Mouse (Mus musculus): ENCODE data around the gene Tjp1. TPM values are rescaled to one million over a fixed set of nuclear protein-coding genes. Genes with fewer than 3 reads are reported as not detected.

The Tjp1 gene
- polyA plus RNA-seq, 1 experiment from 2014 or later, result 26.8 TPM

DNA sequence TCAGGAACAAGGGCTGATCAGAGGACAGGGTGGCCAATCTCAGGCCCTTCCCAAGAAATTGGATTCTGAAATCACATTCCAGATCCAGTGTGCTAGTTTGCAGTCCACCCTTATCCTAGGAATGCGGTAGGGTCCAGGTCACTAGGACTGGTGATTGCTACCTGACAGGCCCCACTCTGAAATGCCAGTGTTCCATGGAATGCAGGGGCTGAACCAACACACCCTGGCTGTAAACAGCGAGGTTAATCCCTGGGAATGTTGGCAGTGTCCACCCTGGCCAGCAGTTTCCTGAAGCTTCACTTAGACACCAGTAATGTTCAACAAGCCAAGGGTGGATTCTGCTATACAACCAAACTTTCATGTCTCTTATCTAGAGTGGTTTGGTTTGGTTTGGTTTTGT, 45.4 kb downstream of the Tjp1 start:
- H3K27me3 ChIP-seq, result no peaks in the 10 kb centered on the region
- ATAC-seq (ENCODE audit: low FRiP score, low read depth), result no peak
- no peaks in the 10 kb centered on the region for H3K9me3 ChIP-seq
- no peaks in the 10 kb centered on the region for H3K4me1 ChIP-seq (replicated peaks)
- no peak overlapping the region for H3K27ac ChIP-seq (replicated peaks)
- H3K4me3 ChIP-seq, result no peak overlapping the region
- no peaks in the 10 kb centered on the region for H3K36me3 ChIP-seq
- H3K9ac ChIP-seq, result no peak overlapping the region
- WGBS, result 86% methylated on average over 2 of the region's 2 CpGs
- H3K4me2 ChIP-seq, result no peak overlapping the region

DNA sequence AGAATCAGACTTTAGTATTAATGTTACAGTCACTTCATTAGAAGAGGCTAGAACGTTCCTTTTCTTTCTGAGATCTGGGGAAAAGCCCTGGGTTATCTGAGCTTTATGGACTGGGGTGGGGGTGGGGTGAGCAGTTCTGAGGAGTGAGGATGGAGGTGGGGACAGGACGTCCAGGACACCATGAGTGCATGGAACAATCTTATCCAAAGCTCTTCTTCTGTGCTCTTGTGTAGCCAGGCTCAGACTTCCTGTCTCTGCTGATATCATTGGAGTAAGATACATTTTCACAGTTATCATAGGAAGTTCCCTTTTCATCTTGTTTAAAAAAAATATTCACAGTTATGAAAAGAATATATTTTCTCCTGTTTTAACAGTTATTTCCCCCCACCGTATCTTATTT, 55.5 kb downstream of the Tjp1 start:
- peaks cover 6% of the 10 kb centered on the region for H3K4me1 ChIP-seq (replicated peaks)
- no peak for ATAC-seq (ENCODE audit: low FRiP score, low read depth)
- no peak overlapping the region for H3K4me2 ChIP-seq
- H3K9me3 ChIP-seq, result no peaks in the 10 kb centered on the region
- H3K27me3 ChIP-seq, result no peaks in the 10 kb centered on the region
- no peaks in the 10 kb centered on the region for H3K36me3 ChIP-seq
- H3K9ac ChIP-seq, result no peak overlapping the region
- H3K27ac ChIP-seq (replicated peaks), result no peak overlapping the region
- WGBS, result 84% methylated on average over 3 of the region's 3 CpGs
- no peak overlapping the region for H3K4me3 ChIP-seq

DNA sequence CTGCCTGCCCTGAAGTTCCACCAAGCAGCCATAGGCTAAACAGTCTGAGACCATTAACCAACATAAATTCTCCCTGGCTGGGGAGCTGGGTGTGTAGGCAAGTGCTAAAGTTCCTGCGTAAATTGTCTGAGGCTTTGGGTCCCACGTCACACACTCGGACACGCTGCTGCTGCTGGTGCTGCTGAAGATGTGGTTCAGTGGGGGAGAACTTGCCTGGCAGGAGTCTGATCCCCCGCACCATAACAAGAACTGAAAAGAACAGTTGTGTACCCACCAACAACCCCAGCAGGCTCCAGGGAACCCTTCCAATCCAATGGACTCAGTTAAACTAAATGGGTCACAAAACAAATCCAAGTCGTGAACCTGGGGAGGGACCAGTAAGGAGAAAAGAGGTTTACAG, 56.2 kb downstream of the Tjp1 start:
- Histone ChIP-seq H3K36me3 (no peaks in the 10 kb centered on the region), H3K4me3 (no peak overlapping the region), H3K27ac (replicated peaks) (no peak overlapping the region), H3K27me3 (no peaks in the 10 kb centered on the region), H3K4me1 (replicated peaks) (peaks cover 6% of the 10 kb centered on the region), H3K9me3 (no peaks in the 10 kb centered on the region), H3K4me2 (no peak overlapping the region), H3K9ac (no peak overlapping the region)
- WGBS, result 83% methylated on average over 6 of the region's 6 CpGs
- no peak for ATAC-seq (ENCODE audit: low FRiP score, low read depth)

DNA sequence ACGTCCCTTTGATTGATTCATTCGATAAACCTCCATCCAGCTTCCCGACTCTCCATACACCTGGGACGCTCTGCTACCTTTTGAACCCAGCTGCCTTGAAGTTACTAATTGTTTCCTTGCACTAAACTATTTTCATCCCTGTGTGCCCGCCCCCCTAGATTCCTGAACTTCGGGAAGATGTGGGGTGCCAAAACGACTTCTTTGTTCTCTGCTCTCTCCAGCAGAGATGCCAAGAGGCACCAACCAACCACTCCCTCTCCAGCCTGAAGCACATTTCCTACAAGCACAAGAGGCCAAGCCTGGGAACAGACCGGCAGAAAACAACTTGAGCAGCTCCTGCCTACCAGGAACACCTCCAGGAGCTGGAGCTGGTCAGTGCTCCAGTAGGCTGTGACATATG, 57.4 kb downstream of the Tjp1 start:
- no peak overlapping the region for H3K4me2 ChIP-seq
- H3K4me1 ChIP-seq (replicated peaks), result peaks cover 6% of the 10 kb centered on the region
- H3K36me3 ChIP-seq, result no peaks in the 10 kb centered on the region
- no peaks in the 10 kb centered on the region for H3K9me3 ChIP-seq
- H3K27ac ChIP-seq (replicated peaks), result no peak overlapping the region
- no peak overlapping the region for H3K4me3 ChIP-seq
- H3K27me3 ChIP-seq, result no peaks in the 10 kb centered on the region
- ATAC-seq (ENCODE audit: low FRiP score, low read depth), result no peak
- 36% methylated on average over 8 of the region's 8 CpGs for WGBS
- H3K9ac ChIP-seq, result no peak overlapping the region

DNA sequence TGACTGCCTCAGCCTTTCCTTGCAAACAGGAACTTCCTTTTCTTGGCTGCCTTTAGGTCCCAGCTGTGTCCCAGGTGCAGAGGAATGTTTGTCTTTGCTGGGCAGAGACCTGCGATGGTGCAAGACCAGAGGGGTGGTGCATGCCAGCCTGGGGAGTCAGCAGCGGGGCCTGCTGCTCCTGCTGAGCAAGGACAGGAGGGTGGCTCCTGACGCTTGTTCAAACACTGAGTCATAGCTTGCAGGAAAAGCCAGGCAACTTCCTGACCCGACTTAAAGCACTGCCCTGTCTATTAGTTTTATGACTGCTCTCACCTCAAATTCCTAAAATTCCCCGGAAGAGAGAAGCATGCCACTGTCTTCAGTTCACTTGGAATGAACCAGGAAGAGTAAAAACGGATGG, 57.9 kb downstream of the Tjp1 start:
- Histone ChIP-seq H3K4me3 (no peak overlapping the region), H3K27me3 (no peaks in the 10 kb centered on the region), H3K27ac (replicated peaks) (no peak overlapping the region), H3K9me3 (no peaks in the 10 kb centered on the region), H3K4me1 (replicated peaks) (peaks cover 6% of the 10 kb centered on the region), H3K4me2 (no peak overlapping the region), H3K9ac (no peak overlapping the region), H3K36me3 (no peaks in the 10 kb centered on the region)
- WGBS, result 34% methylated on average over 6 of the region's 6 CpGs
- ATAC-seq (ENCODE audit: low FRiP score, low read depth), result no peak

DNA sequence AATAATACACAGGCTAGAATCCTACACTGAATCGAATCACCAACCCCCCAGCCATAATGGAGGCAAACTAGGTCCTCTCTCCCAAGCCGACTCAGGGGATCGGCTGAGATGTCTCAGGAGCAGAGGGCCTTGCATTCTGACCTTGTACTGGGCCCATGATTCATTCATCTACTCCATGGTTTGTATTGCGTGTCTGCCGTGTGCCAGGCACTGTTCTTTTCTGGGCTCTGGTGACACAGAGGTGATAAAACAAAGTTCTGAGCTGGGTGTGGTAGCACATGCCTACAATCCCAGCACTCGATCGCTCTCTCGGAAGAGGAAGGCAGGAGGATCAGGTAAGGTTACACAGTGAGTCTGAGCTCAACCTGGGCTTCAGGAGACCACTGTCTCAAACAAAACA, 59.4 kb downstream of the Tjp1 start:
- H3K9me3 ChIP-seq, result no peaks in the 10 kb centered on the region
- no peak overlapping the region for H3K27ac ChIP-seq (replicated peaks)
- ATAC-seq (ENCODE audit: low FRiP score, low read depth), result no peak
- no peak overlapping the region for H3K9ac ChIP-seq
- no peaks in the 10 kb centered on the region for H3K36me3 ChIP-seq
- H3K27me3 ChIP-seq, result no peaks in the 10 kb centered on the region
- H3K4me2 ChIP-seq, result no peak overlapping the region
- no peak overlapping the region for H3K4me3 ChIP-seq
- 85% methylated on average over 8 of the region's 8 CpGs for whole genome bisulfite sequencing
- H3K4me1 ChIP-seq (replicated peaks), result peaks cover 8% of the 10 kb centered on the region

DNA sequence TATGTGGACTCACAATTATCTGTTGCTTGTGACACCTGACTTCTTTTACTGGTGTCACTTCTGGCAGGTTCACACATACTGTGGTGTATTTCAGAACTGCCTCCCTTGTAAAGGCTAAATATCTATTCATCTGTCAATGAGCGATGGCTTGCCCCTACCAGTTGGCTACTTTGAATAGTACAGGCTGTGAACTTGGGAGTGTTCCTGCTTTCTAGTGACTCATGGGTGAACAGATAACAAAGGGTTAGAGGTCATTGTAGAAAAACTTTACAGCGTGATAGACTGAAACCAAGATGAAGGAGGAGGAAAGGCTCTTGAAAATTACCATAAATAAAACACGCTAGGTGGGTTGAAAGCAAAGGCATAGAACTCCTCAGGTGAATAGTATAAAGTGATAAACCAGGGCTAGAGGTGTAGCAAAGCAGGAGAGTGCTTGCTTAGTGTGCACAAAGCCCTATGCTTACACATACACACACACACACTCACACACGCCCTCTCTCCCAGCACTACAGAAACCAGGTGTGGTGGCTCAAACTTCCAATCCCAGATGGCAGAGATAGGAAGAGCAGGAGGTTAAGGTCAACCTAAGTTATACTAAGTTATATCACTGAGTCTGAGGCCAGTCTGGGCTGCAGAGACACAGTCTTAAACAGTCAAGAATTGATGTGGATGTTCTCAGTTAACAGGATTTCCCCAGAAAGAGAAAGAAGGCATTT, 60.1 kb downstream of the Tjp1 start:
- 92% methylated on average over 4 of the region's 4 CpGs for WGBS
- H3K4me3 ChIP-seq, result no peak overlapping the region
- no peak overlapping the region for H3K9ac ChIP-seq
- no peak overlapping the region for H3K27ac ChIP-seq (replicated peaks)
- peaks cover 8% of the 10 kb centered on the region for H3K4me1 ChIP-seq (replicated peaks)
- H3K4me2 ChIP-seq, result no peak overlapping the region
- ATAC-seq (ENCODE audit: low FRiP score, low read depth), result no peak
- H3K27me3 ChIP-seq, result no peaks in the 10 kb centered on the region
- no peaks in the 10 kb centered on the region for H3K36me3 ChIP-seq
- no peaks in the 10 kb centered on the region for H3K9me3 ChIP-seq

DNA sequence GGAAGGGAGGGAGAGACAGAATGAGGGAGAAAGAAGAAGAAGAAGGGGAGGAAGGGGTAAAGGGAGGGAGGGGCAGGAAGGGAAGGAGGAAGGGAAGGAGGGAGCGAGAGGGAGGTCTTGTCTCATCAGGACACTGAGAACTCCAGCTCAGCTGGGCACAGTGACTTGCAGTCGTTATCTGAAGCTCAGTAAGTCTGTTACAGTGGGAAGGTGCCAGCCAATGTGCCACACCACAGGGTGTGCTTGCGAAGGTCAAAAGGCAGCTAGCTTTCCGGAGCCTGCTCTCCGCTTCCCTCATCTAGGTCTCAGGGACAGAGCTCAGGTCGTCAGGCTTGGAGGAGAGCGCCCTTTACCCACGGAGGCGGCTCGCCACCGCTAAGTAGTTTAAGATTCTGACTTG, 61.4 kb downstream of the Tjp1 start:
- 46% methylated on average over 11 of the region's 11 CpGs for WGBS
- H3K27ac ChIP-seq (replicated peaks), result no peak overlapping the region
- no peak overlapping the region for H3K9ac ChIP-seq
- H3K4me2 ChIP-seq, result no peak overlapping the region
- no peak overlapping the region for H3K4me3 ChIP-seq
- no peak for ATAC-seq (ENCODE audit: low FRiP score, low read depth)
- no peaks in the 10 kb centered on the region for H3K9me3 ChIP-seq
- H3K4me1 ChIP-seq (replicated peaks), result peaks cover 8% of the 10 kb centered on the region
- H3K27me3 ChIP-seq, result no peaks in the 10 kb centered on the region
- no peaks in the 10 kb centered on the region for H3K36me3 ChIP-seq

DNA sequence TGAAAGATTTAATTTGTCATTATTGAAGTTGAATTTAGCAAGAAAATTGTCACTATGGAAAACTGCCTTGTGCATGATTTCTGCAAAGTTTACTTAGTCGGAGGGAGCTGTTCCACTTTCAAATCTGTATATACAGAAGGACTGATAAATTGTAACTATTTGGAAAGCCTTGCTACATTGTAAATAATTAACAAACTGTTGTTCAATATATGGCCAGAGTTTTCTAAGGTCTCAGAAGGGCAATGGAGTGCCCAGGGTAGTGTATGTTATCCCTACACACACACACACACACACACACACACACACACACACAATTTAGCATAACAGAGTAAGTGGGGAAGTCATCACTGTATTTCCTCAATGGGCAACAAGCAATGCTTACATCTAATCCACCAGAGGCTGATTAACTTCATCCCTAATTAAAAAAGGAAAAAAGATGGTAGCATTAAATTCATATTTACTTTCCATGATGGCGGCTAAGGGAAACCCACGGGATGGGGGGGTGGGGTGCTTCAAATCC, 63.0 kb downstream of the Tjp1 start:
- 0 out of 2 replicates have a peak, but pooled peaks have one; percentile 14 for ATAC-seq (ENCODE audit: low FRiP score, low read depth)

DNA sequence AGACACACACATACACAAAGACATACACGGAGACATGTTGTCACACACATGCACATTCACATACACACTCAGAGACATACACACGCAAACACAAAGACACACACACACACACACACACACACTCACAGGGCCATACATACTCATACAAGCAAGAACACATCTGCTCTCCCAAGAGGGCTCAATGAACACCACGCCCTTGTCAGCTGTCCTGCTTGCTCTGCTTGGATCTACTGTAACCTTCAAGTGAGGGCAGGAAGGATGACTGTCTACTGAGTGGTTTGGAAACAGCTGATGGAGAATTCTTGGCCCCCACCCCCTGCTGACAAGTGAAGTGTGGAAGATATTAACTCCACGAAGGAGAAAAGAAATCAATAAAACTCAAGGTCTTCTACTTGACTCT, 64.1 kb downstream of the Tjp1 start:
- H3K4me2 ChIP-seq, result no peak overlapping the region
- no peak overlapping the region for H3K9ac ChIP-seq
- no peaks in the 10 kb centered on the region for H3K27me3 ChIP-seq
- no peaks in the 10 kb centered on the region for H3K9me3 ChIP-seq
- ATAC-seq (ENCODE audit: low FRiP score, low read depth), result no peak
- H3K4me1 ChIP-seq (replicated peaks), result 0 out of 2 replicates have a peak, but pooled peaks cover 2% of the 10 kb centered on the region
- H3K27ac ChIP-seq (replicated peaks), result no peak overlapping the region
- H3K36me3 ChIP-seq, result no peaks in the 10 kb centered on the region
- WGBS, result 78% methylated on average over 4 of the region's 4 CpGs
- no peak overlapping the region for H3K4me3 ChIP-seq

More for the DNA sequence above, 63.0 kb downstream of the Tjp1 start:
- Histone ChIP-seq H3K4me1 (replicated peaks) (0 out of 2 replicates have a peak, but pooled peaks cover 2% of the 10 kb centered on the region), H3K9me3 (no peaks in the 10 kb centered on the region), H3K36me3 (no peaks in the 10 kb centered on the region), H3K9ac (no peak overlapping the region), H3K4me2 (no peak overlapping the region), H3K4me3 (no peak overlapping the region), H3K27ac (replicated peaks) (no peak overlapping the region), H3K27me3 (no peaks in the 10 kb centered on the region)
- 72% methylated on average over 3 of the region's 3 CpGs for WGBS

DNA sequence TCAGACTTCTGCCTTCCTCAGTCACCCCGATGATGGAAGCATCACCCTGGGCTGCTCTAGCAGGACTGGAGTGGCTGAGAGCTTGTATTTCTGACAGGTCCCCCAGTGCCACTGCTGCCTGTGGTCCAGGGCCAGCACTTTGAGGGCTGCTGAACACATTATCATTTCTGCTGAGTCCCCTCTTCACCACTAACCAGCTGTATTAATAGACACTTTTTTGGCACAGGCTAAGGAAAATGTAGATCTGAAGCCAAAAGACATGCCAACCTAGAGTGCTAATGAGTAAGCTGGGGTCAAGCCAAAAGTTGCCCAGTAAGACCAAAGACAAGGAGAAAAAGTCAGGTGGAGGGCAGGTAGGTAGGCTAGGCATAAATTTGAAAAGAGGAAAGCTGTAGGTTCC, 66.2 kb downstream of the Tjp1 start:
- H3K4me1 ChIP-seq (replicated peaks), result 0 out of 2 replicates have a peak, but pooled peaks cover 2% of the 10 kb centered on the region
- H3K9ac ChIP-seq, result no peak overlapping the region
- no peak overlapping the region for H3K27ac ChIP-seq (replicated peaks)
- WGBS, result 85% methylated on average over 1 of the region's 1 CpGs
- H3K9me3 ChIP-seq, result no peaks in the 10 kb centered on the region
- no peak overlapping the region for H3K4me3 ChIP-seq
- no peaks in the 10 kb centered on the region for H3K27me3 ChIP-seq
- 0 out of 2 replicates have a peak, but pooled peaks cover 4% of the 10 kb centered on the region for H3K36me3 ChIP-seq
- no peak overlapping the region for H3K4me2 ChIP-seq
- ATAC-seq (ENCODE audit: low FRiP score, low read depth), result no peak

DNA sequence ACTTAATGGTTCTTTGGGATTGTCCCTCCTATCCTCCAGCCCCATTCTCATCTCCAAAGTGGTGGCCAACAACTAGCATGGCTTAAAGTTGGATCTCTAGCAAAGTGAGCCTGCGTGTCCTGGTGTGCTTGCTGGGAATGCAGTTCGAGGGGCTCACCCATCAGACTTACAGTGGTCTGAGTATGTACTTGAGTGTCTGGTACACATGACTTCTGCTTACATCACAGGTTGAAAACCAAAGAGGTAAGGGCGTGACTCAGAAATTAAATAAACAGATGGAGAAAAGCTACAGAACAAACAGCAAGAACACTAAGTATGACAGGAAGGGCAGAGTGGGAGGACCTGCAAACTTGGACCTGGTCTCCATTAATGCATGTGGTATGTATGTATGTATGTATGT, 67.4 kb downstream of the Tjp1 start:
- no peaks in the 10 kb centered on the region for H3K27me3 ChIP-seq
- H3K4me3 ChIP-seq, result no peak overlapping the region
- no peak for ATAC-seq (ENCODE audit: low FRiP score, low read depth)
- H3K9me3 ChIP-seq, result no peaks in the 10 kb centered on the region
- no peak overlapping the region for H3K27ac ChIP-seq (replicated peaks)
- H3K4me2 ChIP-seq, result no peak overlapping the region
- 0 out of 2 replicates have a peak, but pooled peaks cover 2% of the 10 kb centered on the region for H3K4me1 ChIP-seq (replicated peaks)
- H3K36me3 ChIP-seq, result 0 out of 2 replicates have a peak, but pooled peaks cover 4% of the 10 kb centered on the region
- WGBS, result 93% methylated on average over 3 of the region's 3 CpGs
- H3K9ac ChIP-seq, result no peak overlapping the region

Data from hindbrain, embryonic 15.5 days (tissue).